Mouse (Mus musculus): ENCODE data around the gene Nr1h2. TPM values are rescaled to one million over a fixed set of nuclear protein-coding genes. Genes with fewer than 3 reads are reported as not detected.

Nr1h2 gene
- total RNA-seq, 2 experiments from 2014 or later, result 38.3 to 45.3 TPM

Small RNA genes lying within 50 kb of the gene (microRNA-seq; reads per million reads assigned to microRNA genes)
- not detected for gene Mir7053

Other genes with a start within 250 kb of the Nr1h2 start
- 1 to 10 TPM; 3.9 to 4.7 TPM for gene Clec11a, start 247.0 kb downstream of the Nr1h2 start, total RNA-seq (2021)
- 1 to 10 TPM; 3.0 to 3.5 TPM for gene Shank1, start 243.7 kb downstream of the Nr1h2 start, total RNA-seq (2021)
- gene Syt3, start 169.8 kb downstream of the Nr1h2 start, total RNA-seq (2021), result under 1 TPM; 0.34 to 0.49 TPM
- gene 1700008O03Rik, start 168.1 kb downstream of the Nr1h2 start, total RNA-seq (2021), result not detected
- 1 to 10 TPM; 4.0 to 4.2 TPM for gene Lrrc4b, start 124.9 kb downstream of the Nr1h2 start, total RNA-seq (2021)
- not detected for gene Aspdh, start 88.6 kb downstream of the Nr1h2 start, total RNA-seq (2021)
- 10 to 100 TPM; 67.2 to 77.6 TPM for gene Josd2, start 86.0 kb downstream of the Nr1h2 start, total RNA-seq (2021)
- 10 to 100 TPM; 60.1 to 65.3 TPM for gene Emc10, start 57.4 kb downstream of the Nr1h2 start, total RNA-seq (2021)
- 1 to 10 TPM; 6.2 to 6.8 TPM for gene Fam71e1, start 57.4 kb downstream of the Nr1h2 start, total RNA-seq (2021)
- 100 to 1,000 TPM; 438 to 552 TPM for gene Mybpc2, start 29.3 kb downstream of the Nr1h2 start, total RNA-seq (2021)
- under 1 TPM; 0.26 to 0.27 TPM for gene Spib, start 21.9 kb downstream of the Nr1h2 start, total RNA-seq (2021)
- 10 to 100 TPM; 32.0 to 35.2 TPM for gene Pold1, start 5.1 kb downstream of the Nr1h2 start, total RNA-seq (2021)
- gene Napsa, start 18.4 kb upstream of the Nr1h2 start, total RNA-seq (2021), result under 1 TPM; 0.65 to 0.81 TPM
- gene Kcnc3, start 36.7 kb upstream of the Nr1h2 start, total RNA-seq (2021), result 1 to 10 TPM in 1 of 2 experiments, under 1 TPM in 1; 0.91 to 1.1 TPM
- gene Myh14, start 116.9 kb upstream of the Nr1h2 start, total RNA-seq (2021), result 10 to 100 TPM; 25.7 to 26.6 TPM
- gene Izumo2, start 154.8 kb upstream of the Nr1h2 start, total RNA-seq (2021), result not detected
- 10 to 100 TPM; 18.9 to 20.7 TPM for gene Vrk3, start 194.5 kb upstream of the Nr1h2 start, total RNA-seq (2021)
- gene Zfp473, start 197.1 kb upstream of the Nr1h2 start, total RNA-seq (2021), result under 1 TPM; 0.32 to 0.41 TPM

Measured in gastrocnemius, postnatal 4 days (tissue).